Mouse (Mus musculus): ENCODE measurements around the gene Zgrf1.

The Zgrf1 gene

GRCm38 (mm10) chr3:127552973-127553719, at the start of gene Zgrf1, which contains the start of gene Larp7:
Gene Zgrf1, plus strand, starts transcription at chr3:127553489.
Gene Larp7, minus strand, starts transcription at chr3:127553349.
- peak; percentile 98 to 99 for DNase-seq (ENCODE audit: low spot score in 2 of 2)

GRCm38 (mm10) chr3:127507878-127508783, 45.2 kb upstream of the Zgrf1 start:
- DNase-seq (ENCODE audit: low spot score in 2 of 2): no peak

GRCm38 (mm10) chr3:127511786-127512746, 41.2 kb upstream of the Zgrf1 start:
- DNase-seq (ENCODE audit: low spot score in 2 of 2): no peak

GRCm38 (mm10) chr3:127512794-127513335, 40.4 kb upstream of the Zgrf1 start:
- no peak for DNase-seq (ENCODE audit: low spot score in 2 of 2)

- no peak for DNase-seq (ENCODE audit: low spot score in 2 of 2)
Observed at GRCm38 (mm10) chr3:127513699-127514098, 39.6 kb upstream of the Zgrf1 start.

GRCm38 (mm10) chr3:127515251-127515650, 38.0 kb upstream of the Zgrf1 start:
- DNase-seq (ENCODE audit: low spot score in 2 of 2): no peak

GRCm38 (mm10) chr3:127520300-127520699, 33.0 kb upstream of the Zgrf1 start:
- DNase-seq (ENCODE audit: low spot score in 2 of 2): no peak

GRCm38 (mm10) chr3:127521156-127521555, 32.1 kb upstream of the Zgrf1 start:
- no peak for DNase-seq (ENCODE audit: low spot score in 2 of 2)

- no peak for DNase-seq (ENCODE audit: low spot score in 2 of 2)
Observed at GRCm38 (mm10) chr3:127525188-127525819, 28.0 kb upstream of the Zgrf1 start.

GRCm38 (mm10) chr3:127527465-127528034, 25.7 kb upstream of the Zgrf1 start:
- DNase-seq (ENCODE audit: low spot score in 2 of 2): peak; percentile 2 to 6

- no peak for DNase-seq (ENCODE audit: low spot score in 2 of 2)
Observed at GRCm38 (mm10) chr3:127529210-127529609, 24.1 kb upstream of the Zgrf1 start.

GRCm38 (mm10) chr3:127529824-127530223, 23.5 kb upstream of the Zgrf1 start:
- DNase-seq (ENCODE audit: low spot score in 2 of 2): no peak

- no peak for DNase-seq (ENCODE audit: low spot score in 2 of 2)
Observed at GRCm38 (mm10) chr3:127530293-127530692, 23.0 kb upstream of the Zgrf1 start.

GRCm38 (mm10) chr3:127539193-127539592, 14.1 kb upstream of the Zgrf1 start:
- DNase-seq (ENCODE audit: low spot score in 2 of 2): no peak

- no peak for DNase-seq (ENCODE audit: low spot score in 2 of 2)
Observed at GRCm38 (mm10) chr3:127543976-127544375, 9.3 kb upstream of the Zgrf1 start.

GRCm38 (mm10) chr3:127544610-127545121, 8.6 kb upstream of the Zgrf1 start:
- DNase-seq (ENCODE audit: low spot score in 2 of 2): no peak

GRCm38 (mm10) chr3:127547882-127548281, 5.4 kb upstream of the Zgrf1 start:
- DNase-seq (ENCODE audit: low spot score in 2 of 2): peak in 1 of 2 experiments; percentile 20

GRCm38 (mm10) chr3:127552434-127552972, 786 bp upstream of the Zgrf1 start:
- no peak for DNase-seq (ENCODE audit: low spot score in 2 of 2)

GRCm38 (mm10) chr3:127553720-127554043, 393 bp downstream of the Zgrf1 start:
- no peak for DNase-seq (ENCODE audit: low spot score in 2 of 2)

- DNase-seq (ENCODE audit: low spot score in 2 of 2): no peak
Observed at GRCm38 (mm10) chr3:127554723-127555122, 1.4 kb downstream of the Zgrf1 start.

Measured in spleen, postnatal 36 days (tissue).